Mouse (Mus musculus): Measurements from ENCODE around the gene Mrps26.

The Mrps26 gene

DNA sequence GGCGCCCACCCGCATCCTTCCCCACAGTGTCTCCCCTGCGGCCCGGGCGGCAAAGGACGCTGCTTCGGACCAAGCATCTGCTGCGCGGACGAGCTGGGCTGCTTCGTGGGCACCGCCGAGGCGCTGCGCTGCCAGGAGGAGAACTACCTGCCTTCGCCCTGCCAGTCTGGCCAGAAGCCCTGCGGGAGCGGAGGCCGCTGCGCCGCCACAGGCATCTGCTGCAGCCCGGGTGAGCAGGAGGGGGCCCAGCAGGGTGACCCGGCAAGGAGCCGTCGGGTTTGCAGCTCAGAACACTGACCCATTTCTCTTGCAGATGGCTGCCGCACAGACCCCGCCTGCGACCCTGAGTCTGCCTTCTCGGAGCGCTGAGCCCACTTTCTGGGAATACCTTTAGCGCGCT is 13.0 kb downstream of the Mrps26 start:
- 7% methylated on average over 32 of the region's 32 CpGs for WGBS

GRCm38 (mm10) chr2:130577021-130577420 is 13.5 kb downstream of the Mrps26 start:
- WGBS: 24% methylated on average over 9 of the region's 9 CpGs

DNA sequence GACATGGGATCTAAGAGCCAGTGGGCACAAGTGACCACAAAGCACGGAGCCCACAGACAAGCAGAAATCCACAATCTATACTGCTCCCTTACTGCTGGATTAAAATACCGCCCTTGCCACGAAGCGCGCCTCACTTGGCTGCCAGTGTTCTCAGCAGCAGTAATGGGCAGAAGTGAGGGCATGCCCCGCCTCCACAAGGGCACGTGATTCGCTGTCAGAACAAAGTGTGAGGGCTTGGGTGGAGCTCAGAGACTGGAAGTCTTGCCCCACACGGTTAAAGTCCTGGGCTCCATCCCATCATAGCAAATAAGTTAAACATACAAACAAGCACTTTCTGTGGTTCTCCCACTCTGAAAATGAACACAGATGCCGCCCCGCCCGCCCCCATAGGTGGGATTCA is 14.1 kb downstream of the Mrps26 start:
- WGBS: 7% methylated on average over 12 of the region's 12 CpGs

GRCm38 (mm10) chr2:130578148-130578547 is 14.6 kb downstream of the Mrps26 start:
- 6% methylated on average over 11 of the region's 11 CpGs for WGBS

DNA sequence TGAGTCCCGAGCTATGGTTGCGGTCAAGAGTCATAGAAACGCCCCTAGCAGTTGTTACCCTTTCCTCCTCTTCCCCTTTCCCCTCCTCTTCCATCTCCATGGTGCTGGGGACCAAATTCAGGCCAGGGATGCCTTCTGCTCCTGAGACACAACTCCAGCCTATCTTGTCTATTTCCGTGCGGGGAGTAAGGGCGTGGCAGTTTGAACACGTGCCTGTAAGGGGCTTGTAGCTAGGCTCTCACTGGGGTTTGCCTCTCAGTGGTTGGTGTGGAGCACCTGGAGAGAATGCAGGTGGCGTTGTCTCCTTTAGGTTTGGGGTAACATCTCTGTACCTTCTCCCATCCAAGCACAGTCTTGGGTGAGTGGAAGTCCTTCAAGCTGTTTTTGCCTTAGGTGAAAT is 16.2 kb downstream of the Mrps26 start:
- WGBS: 14% methylated on average over 8 of the region's 8 CpGs

GRCm38 (mm10) chr2:130581201-130581600 is 17.7 kb downstream of the Mrps26 start:
- 10% methylated on average over 15 of the region's 16 CpGs for WGBS

DNA sequence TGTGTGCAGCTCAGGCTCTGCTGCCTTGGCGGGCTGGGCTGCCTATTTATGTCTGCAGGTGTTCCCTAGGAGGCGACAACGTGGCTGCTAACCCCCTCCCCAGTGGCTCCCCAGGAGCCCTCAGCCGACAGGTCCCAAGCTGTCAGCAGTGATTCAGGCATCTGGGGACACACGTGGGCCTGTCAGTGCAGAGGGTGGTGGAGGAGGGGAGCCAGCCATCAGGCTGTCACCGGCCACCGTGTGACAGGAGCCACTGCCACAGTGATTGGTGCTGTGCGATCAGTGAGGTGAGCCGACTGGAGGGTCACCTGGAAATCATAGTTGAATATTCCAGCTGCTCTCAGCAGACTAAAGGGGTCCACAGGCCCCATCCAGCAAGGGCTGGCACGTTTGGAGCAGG is 19.0 kb downstream of the Mrps26 start, which contains the start of gene Avp:
Gene Avp (minus strand): TSS at position 3 of the 400 bp plus-strand sequence.
- 59% methylated on average over 10 of the region's 10 CpGs for WGBS

GRCm38 (mm10) chr2:130583902-130584560 is 20.5 kb downstream of the Mrps26 start:
- WGBS: 74% methylated on average over 10 of the region's 10 CpGs

DNA sequence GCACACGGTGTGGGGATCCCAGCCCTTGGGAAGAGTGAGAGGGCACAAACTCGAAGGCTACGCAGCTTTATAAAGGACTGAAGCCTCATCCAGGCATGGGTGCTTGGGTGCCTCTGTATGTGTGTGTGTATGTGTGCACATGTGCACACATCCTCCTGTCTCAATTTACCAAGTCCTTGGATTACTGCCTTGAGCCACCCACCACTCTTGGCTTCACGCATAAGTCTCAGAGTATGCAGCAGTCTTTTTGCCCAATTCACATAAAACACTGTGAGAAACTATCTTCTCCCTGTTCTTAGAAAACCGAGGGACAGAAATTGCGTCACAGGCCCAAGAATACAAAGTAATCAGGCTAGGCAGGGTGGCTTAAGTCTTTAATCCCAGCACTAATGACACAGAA is 22.5 kb downstream of the Mrps26 start:
- WGBS: 51% methylated on average over 6 of the region's 6 CpGs

DNA sequence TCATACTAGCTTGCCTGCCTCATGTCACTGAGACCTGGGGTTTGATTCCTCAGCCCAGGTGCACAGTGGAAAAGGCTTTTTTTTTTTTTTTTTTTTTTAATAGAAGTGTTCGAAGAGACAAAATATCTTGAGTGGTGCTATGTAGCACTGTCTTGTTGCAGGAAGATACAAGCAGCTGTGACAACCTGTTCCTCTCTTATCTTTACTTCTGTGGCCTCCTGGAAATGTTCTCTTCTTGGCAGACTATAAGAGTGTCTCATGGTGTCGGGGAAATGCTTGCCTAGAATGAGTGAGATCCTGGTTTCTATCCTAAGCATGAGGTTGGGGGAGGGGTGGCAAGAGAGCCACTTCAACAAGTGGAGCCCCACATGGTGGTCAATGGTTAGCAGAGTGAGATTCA is 24.8 kb downstream of the Mrps26 start:
- 45% methylated on average over 2 of the region's 2 CpGs for WGBS

GRCm38 (mm10) chr2:130589157-130589556 is 25.6 kb downstream of the Mrps26 start:
- WGBS: 63% methylated on average over 4 of the region's 4 CpGs

DNA sequence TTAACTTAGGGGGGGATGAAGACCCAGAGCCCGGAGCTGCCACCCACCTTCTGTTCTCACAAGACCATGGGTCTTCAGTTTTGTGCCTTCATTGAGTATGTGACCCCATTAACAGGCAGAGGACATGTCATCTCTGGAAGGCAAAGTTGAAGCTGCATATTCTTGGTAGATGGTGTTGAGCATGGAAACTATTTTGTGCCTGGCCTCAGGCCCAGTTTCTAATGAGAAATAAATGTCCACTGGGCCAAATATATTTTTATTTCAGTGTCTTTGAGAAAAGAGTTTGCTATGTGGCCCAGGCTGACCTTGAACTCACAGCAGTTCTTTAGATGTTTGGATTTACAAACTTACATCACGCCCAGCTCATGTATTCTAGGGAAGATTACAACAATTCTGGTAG is 26.2 kb downstream of the Mrps26 start:
- WGBS: 88% methylated on average over 2 of the region's 2 CpGs

GRCm38 (mm10) chr2:130591016-130591415 is 27.5 kb downstream of the Mrps26 start:
- WGBS: 89% methylated on average over 2 of the region's 2 CpGs

DNA sequence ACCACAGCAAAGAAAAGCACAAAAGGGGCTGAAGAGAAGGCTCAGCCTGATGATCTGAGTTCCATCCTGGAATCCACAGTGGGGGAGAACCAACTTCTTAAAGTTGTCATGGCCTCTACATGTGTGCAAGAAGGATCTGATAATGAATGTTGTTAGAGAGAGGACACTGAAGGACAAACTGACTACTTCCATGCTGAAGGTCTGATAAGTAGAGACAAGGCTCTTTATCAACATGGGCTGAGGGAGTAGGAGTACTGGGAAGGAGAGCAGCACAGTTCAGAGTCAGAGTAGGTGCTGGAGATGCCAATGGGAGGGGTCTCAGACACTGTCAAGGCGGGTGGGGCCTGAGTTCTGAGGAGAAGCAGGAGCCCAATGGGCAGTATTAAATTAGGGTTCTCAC is 32.1 kb downstream of the Mrps26 start:
- WGBS: 96% methylated on average over 1 of the region's 1 CpGs

DNA sequence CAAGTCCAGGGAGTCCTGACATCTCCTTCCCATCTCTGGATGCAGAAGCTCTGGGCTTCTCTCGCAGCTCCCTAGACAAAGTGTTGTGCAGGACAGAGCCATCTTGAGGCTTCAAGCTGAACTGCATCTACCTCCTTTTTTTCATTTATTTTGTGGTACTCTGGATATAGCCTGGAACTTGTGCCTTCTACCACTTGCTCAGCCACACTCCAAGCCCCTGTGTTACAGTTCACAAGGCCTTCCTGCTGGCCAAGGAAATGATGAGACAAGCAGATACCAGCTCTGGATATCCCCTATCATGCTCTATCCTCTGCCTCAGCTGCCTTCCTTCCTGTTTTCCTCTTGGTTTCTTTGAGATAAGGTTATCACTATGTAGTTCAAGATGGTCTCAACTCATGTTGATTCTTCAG is 34.1 kb downstream of the Mrps26 start:
- 7% methylated on average over 1 of the region's 1 CpGs for WGBS

DNA sequence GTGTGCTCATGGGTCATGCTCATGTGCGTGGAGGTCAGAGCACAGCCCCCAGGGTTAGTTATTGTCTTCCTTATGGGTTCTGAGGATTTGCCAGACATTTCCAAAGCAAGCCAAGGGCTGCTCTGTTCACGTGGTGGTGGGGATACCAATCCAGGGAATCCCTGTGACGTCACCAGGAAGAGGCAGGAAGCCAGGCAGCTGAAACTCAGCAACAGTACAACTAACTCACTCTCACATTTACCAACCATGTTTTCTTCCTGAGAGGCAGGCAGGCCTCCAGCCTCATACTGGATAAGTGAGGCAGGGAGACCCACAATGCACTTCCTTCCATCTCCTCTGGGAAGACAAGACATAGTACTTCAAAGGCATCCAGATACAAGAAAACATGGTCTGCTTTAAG is 34.9 kb downstream of the Mrps26 start:
- WGBS: 48% methylated on average over 3 of the region's 3 CpGs

- WGBS: 79% methylated on average over 4 of the region's 4 CpGs
These were observed 38.7 kb downstream of the Mrps26 start for GRCm38 (mm10) chr2:130602195-130602594.

- 68% methylated on average over 3 of the region's 3 CpGs for WGBS
These were observed 49.5 kb downstream of the Mrps26 start for GRCm38 (mm10) chr2:130613091-130613490.
